Mouse (Mus musculus) embryonic fibroblast, embryonic 13.5 days (primary cell): ENCODE results near the gene Psmd9.
A peak's percentile ranks its signal among the peaks of the same experiment; 100 is the strongest.

Experiments used
- CTCF ChIP-seq: IDR thresholded peaks from 2 replicates; pipeline ENCODE4 v1.5.1; 2011; ENCODE audit warnings: mild to moderate bottlenecking, control low read depth, low read length, moderate library complexity, borderline replicate concordance; ENCODE audit not compliant: insufficient read depth
- POLR2A ChIP-seq: IDR thresholded peaks from 2 replicates; pipeline ENCODE4 v1.6.1; 2011; ENCODE audit warnings: low read depth, mild to moderate bottlenecking, control low read depth, low read length, moderate library complexity

DNA sequence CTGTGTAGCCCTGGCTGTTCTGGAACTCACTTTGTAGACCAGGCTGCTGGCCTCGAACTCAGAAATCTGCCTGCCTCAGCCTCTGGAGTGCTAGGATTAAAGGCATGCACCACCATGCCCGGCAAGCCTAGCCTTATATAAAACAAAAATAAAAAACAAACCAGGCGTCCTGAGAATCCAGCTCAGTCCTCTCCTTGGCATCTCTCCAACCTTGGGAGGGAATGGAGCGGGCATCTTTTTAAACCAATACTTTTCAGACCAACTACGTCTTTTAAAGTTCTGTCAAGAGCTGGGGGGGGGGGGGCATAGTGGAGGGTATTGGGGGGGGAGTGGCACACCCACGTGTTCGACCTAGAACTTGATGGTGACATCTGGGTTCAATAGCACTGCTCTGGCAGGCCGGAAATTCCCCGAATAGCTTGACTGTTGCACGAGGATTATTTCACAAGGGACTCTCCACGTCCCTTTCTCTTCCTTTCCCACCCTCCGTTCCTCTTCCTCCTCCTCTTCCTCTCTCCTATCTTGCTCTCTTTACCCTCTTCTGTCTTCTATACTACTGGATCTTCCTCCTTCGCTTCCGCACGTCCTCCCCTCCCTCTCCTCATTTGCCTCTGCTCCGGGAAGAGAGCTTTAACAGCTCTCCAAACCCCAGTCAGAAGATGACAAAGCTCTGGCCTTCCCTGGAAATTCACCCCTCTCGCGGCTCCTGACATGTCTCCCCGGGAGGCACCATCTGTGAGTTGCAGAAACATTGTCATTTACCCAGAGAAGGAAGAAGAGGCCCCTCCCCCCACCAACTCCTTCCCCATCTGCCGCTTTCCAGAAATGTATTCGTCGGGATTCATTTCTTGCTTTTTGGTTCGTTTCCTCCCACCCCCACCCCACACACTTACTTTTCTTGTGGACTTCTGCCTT, 87.9 kb downstream of the Psmd9 start:
- TF ChIP-seq CTCF = no peak
- peak; percentile 39 for TF ChIP-seq POLR2A
